Mouse (Mus musculus) kidney, embryonic 15.5 days (tissue): ENCODE results near the gene Dpm2. TPM values are rescaled to one million over a fixed set of nuclear protein-coding genes. Genes with fewer than 3 reads are reported as not detected.
A peak's percentile ranks its signal among the peaks of the same experiment; 100 is the strongest.

Source experiments
- ATAC-seq: fragments of 200-750 bp; cut with Nextera tagmentation; replicated peaks from 2 replicates; pipeline ENCODE4 v1.8.0; 2017; ENCODE audit warnings: moderate TSS enrichment; ENCODE audit not compliant: low FRiP score
- H3K27ac ChIP-seq: fragments of 300-500 bp; sonication (generic); 2 replicates; pipeline ENCODE4 v1.5.1; 2015; ENCODE audit warnings: mild to moderate bottlenecking, inconsistent platforms
- H3K27me3 ChIP-seq: fragments of 300-500 bp; sonication (generic); 2 replicates; pipeline ENCODE4 v1.6.1; 2015; ENCODE audit warnings: inconsistent platforms
- H3K36me3 ChIP-seq: fragments of 300-500 bp; sonication (generic); 2 replicates; pipeline ENCODE4 v1.6.1; 2015; ENCODE audit warnings: inconsistent platforms
- H3K4me1 ChIP-seq: fragments of 300-500 bp; sonication (generic); 2 replicates; pipeline ENCODE4 v1.6.1; 2015; ENCODE audit warnings: inconsistent platforms
- H3K4me2 ChIP-seq: fragments of 300-500 bp; sonication (generic); 2 replicates; pipeline ENCODE4 v1.6.1; 2015; ENCODE audit warnings: moderate library complexity, mild to moderate bottlenecking, inconsistent platforms
- H3K4me3 ChIP-seq: fragments of 300-500 bp; sonication (generic); replicated peaks from 2 replicates; pipeline ENCODE4 v1.5.1; 2015; ENCODE audit warnings: mild to moderate bottlenecking, inconsistent platforms
- H3K9ac ChIP-seq: fragments of 300-500 bp; sonication (generic); 2 replicates; pipeline ENCODE4 v1.6.1; 2015; ENCODE audit warnings: mild to moderate bottlenecking, inconsistent platforms
- H3K9me3 ChIP-seq: fragments of 300-500 bp; sonication (generic); replicated peaks from 2 replicates; pipeline ENCODE4 v1.6.1; 2016; ENCODE audit warnings: inconsistent platforms
- WGBS: fragments of 180-500 bp; shearing (Covaris S2); methylation state at CpG from one replicate; pipeline ENCODE4 v1.1.7; 2015; ENCODE audit warnings: mixed read lengths; 5-methylcytosine and 5-hydroxymethylcytosine counted together
- polyA plus RNA-seq: library from polyadenylated mRNA; unstranded; fragments of >200 nt; fragmentation: Nextera tagmentation; extraction: Ambion mirVana; gene quantifications from 2 replicates; pipeline ENCODE4 v1.2.1, GENCODE M21; 2015

Dpm2 gene
- polyA plus RNA-seq, 1 experiment from 2014 or later = 107 TPM

DNA sequence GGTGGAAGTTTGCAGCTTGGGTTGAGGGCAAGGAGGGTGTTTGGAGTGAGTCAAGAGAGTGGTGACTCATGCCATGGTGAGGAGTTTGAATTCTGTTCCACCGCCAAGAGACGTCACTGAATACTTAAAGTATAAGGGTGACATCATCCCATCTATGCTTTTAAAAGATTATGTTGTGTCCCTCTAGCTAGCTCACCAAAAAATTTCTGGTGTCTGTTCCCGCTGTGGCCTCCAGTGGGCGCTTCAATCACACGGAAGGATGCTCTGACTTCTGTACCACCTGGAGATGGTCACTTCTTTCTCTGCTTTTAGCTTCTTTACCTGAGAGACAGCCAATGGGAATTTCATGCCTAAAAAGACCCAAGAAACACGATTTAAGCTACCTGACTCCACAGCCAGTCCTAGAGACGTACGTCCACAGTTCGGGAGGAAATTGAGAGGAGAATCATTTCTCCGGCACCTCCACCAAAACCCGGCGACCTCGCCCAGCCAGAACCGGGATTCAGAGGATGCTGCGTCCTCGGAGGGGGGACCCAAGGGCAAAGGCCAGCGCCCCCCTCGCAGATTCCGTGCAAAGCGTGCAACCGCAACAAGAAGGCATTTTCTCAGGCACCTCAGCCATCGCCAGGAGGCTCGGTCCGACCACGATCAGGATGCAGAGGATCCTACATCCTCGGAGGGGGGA lies 4.4 kb downstream of the Dpm2 start:
- peaks cover 38% of the 10 kb centered on the region for H3K27me3 ChIP-seq
- H3K9me3 ChIP-seq = no peaks in the 10 kb centered on the region
- H3K4me2 ChIP-seq = peak overlapping the region; percentile 95
- WGBS = under 1% methylated on average over 26 of the region's 26 CpGs
- H3K9ac ChIP-seq = peak overlapping the region; percentile 48
- H3K4me3 ChIP-seq = peak overlapping the region; percentile 47
- H3K36me3 ChIP-seq = peaks cover 10% of the 10 kb centered on the region
- no peak for ATAC-seq
- no peak overlapping the region for H3K27ac ChIP-seq
- H3K4me1 ChIP-seq = peaks cover 24% of the 10 kb centered on the region

GRCm38 (mm10) chr2:32575586-32576160 lies 5.0 kb downstream of the Dpm2 start, which contains the start of gene 9430097D07Rik:
Gene 9430097D07Rik, minus strand, starts transcription at chr2:32575684.
- Histone ChIP-seq H3K4me2 (peak within 1 kb of the TSS; percentile 95), H3K36me3 (peaks cover 10% of the 10 kb centered on the region), H3K4me3 (peak within 1 kb of the TSS; percentile 47), H3K9me3 (no peaks in the 10 kb centered on the region), H3K27ac (no peak within 1 kb of the TSS), H3K4me1 (peaks cover 24% of the 10 kb centered on the region), H3K27me3 (peaks cover 40% of the 10 kb centered on the region), H3K9ac (peak within 1 kb of the TSS; percentile 48)
- peak; percentile 50 for ATAC-seq
- WGBS = 8% methylated on average over 28 of the region's 28 CpGs

GRCm38 (mm10) chr2:32576532-32576931 lies 5.9 kb downstream of the Dpm2 start:
- Histone ChIP-seq H3K9ac (no peak overlapping the region), H3K27ac (no peak overlapping the region), H3K4me3 (no peak overlapping the region), H3K4me2 (no peak overlapping the region), H3K4me1 (peaks cover 19% of the 10 kb centered on the region), H3K27me3 (peaks cover 46% of the 10 kb centered on the region), H3K9me3 (no peaks in the 10 kb centered on the region), H3K36me3 (peaks cover 10% of the 10 kb centered on the region)
- no peak for ATAC-seq
- WGBS = 89% methylated on average over 9 of the region's 9 CpGs

- peaks cover 17% of the 10 kb centered on the region for H3K4me1 ChIP-seq
- ATAC-seq = no peak
- no peak overlapping the region for H3K27ac ChIP-seq
- peaks cover 3% of the 10 kb centered on the region for H3K36me3 ChIP-seq
- H3K9me3 ChIP-seq = no peaks in the 10 kb centered on the region
- H3K9ac ChIP-seq = no peak overlapping the region
- H3K4me3 ChIP-seq = no peak overlapping the region
- H3K27me3 ChIP-seq = peaks cover 53% of the 10 kb centered on the region
- H3K4me2 ChIP-seq = no peak overlapping the region
- WGBS = 37% methylated on average over 25 of the region's 30 CpGs
These were observed 7.7 kb downstream of the Dpm2 start for GRCm38 (mm10) chr2:32578146-32579046.

GRCm38 (mm10) chr2:32581450-32582095 lies 10.9 kb downstream of the Dpm2 start:
- 0 out of 2 replicates have a peak, but pooled peaks have one; percentile 9 for ATAC-seq

GRCm38 (mm10) chr2:32582830-32583799 lies 12.5 kb downstream of the Dpm2 start:
- Histone ChIP-seq H3K9ac (peak overlapping the region; percentile 5; the same call in 1 of the 2 replicates), H3K4me1 (peaks cover 26% of the 10 kb centered on the region), H3K9me3 (no peaks in the 10 kb centered on the region), H3K36me3 (no peaks in the 10 kb centered on the region), H3K27ac (no peak overlapping the region), H3K4me2 (peak overlapping the region; percentile 63), H3K4me3 (peak overlapping the region; percentile 31), H3K27me3 (peaks cover 34% of the 10 kb centered on the region)
- 16% methylated on average over 37 of the region's 37 CpGs for WGBS
- peak; percentile 59; the same call in 1 of the 2 replicates for ATAC-seq

More at GRCm38 (mm10) chr2:32581450-32582095, 10.9 kb downstream of the Dpm2 start:
- Histone ChIP-seq H3K4me3 (peak overlapping the region; percentile 35), H3K9me3 (no peaks in the 10 kb centered on the region), H3K9ac (no peak overlapping the region), H3K36me3 (no peaks in the 10 kb centered on the region), H3K27ac (no peak overlapping the region), H3K4me2 (peak overlapping the region; percentile 50), H3K4me1 (peaks cover 10% of the 10 kb centered on the region), H3K27me3 (peaks cover 44% of the 10 kb centered on the region)
- 34% methylated on average over 19 of the region's 19 CpGs for WGBS

GRCm38 (mm10) chr2:32585149-32585714 lies 14.6 kb downstream of the Dpm2 start:
- Histone ChIP-seq H3K9ac (no peak overlapping the region), H3K9me3 (no peaks in the 10 kb centered on the region), H3K4me2 (no peak overlapping the region), H3K27me3 (peaks cover 13% of the 10 kb centered on the region), H3K27ac (no peak overlapping the region), H3K4me3 (no peak overlapping the region), H3K4me1 (peaks cover 47% of the 10 kb centered on the region), H3K36me3 (no peaks in the 10 kb centered on the region)
- ATAC-seq = no peak
- 85% methylated on average over 7 of the region's 7 CpGs for WGBS

- ATAC-seq = peak; percentile 87
- WGBS = 1% methylated on average over 38 of the region's 38 CpGs
These were observed 16.3 kb downstream of the Dpm2 start, which contains the start of gene St6galnac4 for GRCm38 (mm10) chr2:32586871-32587351. Gene St6galnac4, plus strand, starts transcription at chr2:32587095.

GRCm38 (mm10) chr2:32587731-32588321 lies 17.2 kb downstream of the Dpm2 start:
- peak overlapping the region; percentile 63 for H3K4me3 ChIP-seq
- H3K36me3 ChIP-seq = no peaks in the 10 kb centered on the region
- ATAC-seq = no peak
- peaks cover 50% of the 10 kb centered on the region for H3K4me1 ChIP-seq
- H3K4me2 ChIP-seq = peak overlapping the region; percentile 81
- H3K27me3 ChIP-seq = peaks cover 5% of the 10 kb centered on the region; the same call in 1 of the 2 replicates
- no peaks in the 10 kb centered on the region for H3K9me3 ChIP-seq
- peak overlapping the region; percentile 57 for H3K9ac ChIP-seq
- 0 out of 2 replicates have a peak overlapping the region, but pooled peaks have one; percentile 14 for H3K27ac ChIP-seq
- 20% methylated on average over 9 of the region's 9 CpGs for WGBS

More at GRCm38 (mm10) chr2:32586871-32587351, 16.3 kb downstream of the Dpm2 start, which contains the start of gene St6galnac4:
- H3K4me2 ChIP-seq = peak within 1 kb of the TSS; percentile 81
- peaks cover 51% of the 10 kb centered on the region for H3K4me1 ChIP-seq
- H3K4me3 ChIP-seq = peak within 1 kb of the TSS; percentile 63
- H3K27me3 ChIP-seq = peaks cover 7% of the 10 kb centered on the region
- peak within 1 kb of the TSS; percentile 59 for H3K27ac ChIP-seq
- peak within 1 kb of the TSS; percentile 57 for H3K9ac ChIP-seq
- no peaks in the 10 kb centered on the region for H3K9me3 ChIP-seq
- no peaks in the 10 kb centered on the region for H3K36me3 ChIP-seq
